Mouse (Mus musculus) thymus, postnatal 10 days (tissue): ENCODE data around the gene Setd1a.
A peak's percentile ranks its signal among the peaks of the same experiment; 100 is the strongest.
"Not testable (repeated sequence)": the region's sequence is repeated elsewhere in the genome, so short reads cannot be mapped to it uniquely, and the experiment has no call there.

Experiments
- DNase-seq, 2 experiments: peaks; one replicate each; pipeline ENCODE4 v3.0.0; 2021; ENCODE audit warnings: low spot score in 2 of 2

Gene Setd1a

DNA sequence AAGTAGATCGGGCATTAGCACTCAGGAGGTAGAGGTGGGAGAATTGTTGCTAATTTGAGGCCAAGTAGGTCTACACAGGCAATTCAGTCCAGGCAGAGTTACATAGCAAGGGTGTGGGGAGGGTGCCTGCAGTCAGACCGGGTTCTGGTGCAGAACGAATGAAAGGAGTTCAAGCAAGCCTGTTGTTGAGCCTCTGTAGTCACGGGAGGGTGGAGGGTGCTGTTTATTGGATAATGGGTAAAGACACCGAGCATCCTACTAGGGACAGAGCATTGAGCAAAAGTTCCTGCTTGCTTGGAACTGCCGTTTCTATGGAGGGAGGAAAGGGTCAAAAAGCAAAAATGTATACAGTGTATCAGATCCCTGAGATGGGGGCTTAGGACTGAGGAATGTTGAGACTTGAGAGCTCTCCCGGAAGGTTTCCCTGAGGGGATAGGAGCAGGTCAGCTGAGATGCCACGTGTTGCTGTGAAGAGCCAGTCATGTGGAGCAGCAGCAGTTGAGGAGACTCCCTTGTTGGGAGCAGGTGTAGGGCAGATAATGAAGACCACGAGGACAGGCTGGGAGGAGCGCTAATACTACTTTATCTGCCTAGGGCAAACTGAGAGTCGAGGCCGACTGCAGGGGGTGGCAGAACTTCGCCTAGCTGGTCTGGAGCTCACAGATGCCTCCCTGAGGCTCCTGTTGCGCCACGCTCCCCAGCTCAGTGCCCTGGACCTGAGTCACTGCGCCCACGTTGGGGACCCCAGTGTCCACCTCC lies 9.4 kb upstream of the Setd1a start:
- DNase-seq = no peak

- no peak for DNase-seq
Measured at GRCm38 (mm10) chr7:127767671-127768345, 8.7 kb upstream of the Setd1a start.

DNA sequence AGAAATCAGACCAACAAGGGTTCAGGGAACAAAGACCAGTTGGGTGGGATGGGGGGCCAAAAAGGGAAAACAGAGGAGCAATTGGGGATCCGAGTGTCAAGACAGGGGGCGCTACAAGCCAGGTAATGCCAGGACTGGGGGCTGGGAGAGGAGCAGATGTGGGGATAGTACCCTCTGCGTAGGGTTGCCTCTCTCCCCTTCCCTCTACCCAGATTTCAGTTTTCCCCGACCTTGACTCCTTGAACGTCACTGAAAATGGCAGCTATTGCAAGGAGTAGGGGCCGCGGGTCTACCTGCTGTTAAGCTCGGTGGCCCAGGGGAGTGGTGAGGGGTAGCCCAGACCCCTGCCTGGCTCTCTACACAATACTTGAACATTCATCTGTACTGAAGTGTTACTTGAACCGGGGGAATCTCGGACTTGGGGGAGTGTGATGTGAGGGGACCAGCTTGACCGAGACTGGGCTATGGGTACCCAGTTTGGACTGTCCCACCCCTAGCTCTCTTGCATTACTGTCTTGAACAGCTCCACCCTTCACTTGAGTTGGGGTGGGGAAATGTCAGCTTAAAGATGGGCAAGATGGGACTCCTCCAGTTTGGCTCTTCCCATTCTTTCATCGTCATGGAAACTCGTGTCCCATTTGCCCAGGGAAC lies 8.0 kb upstream of the Setd1a start:
- no peak for DNase-seq

DNA sequence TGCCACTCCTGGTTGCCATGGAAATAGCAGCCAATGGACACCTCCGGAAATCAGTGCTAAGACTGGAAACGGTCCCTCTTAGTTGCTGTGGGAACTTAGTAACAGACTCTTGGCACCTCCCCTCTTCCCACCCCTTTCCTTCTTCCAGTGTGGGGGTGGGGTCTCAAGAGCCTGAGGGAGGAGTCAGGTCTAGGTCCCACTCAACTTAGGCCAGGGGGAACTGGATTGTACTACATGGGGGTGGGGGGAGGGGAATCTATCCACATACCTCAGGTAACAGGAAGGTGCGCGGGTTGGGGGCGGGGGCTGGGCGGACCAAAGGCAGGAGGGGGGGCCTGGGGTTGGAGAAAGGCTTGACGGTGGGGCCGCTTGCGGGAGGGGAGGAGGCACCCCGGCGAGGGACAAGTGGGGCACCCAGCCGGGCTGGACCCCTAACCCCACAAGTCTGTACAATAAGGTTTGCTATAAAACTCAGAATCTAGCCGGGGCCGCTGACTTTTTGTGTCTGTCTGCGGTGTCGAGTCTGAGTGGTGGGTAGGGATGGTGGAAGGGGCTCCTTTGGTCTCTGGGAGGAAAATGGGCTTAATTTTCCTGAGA lies 7.4 kb upstream of the Setd1a start:
- peak; percentile 27 to 40 for DNase-seq

GRCm38 (mm10) chr7:127769651-127770038 lies 6.8 kb upstream of the Setd1a start, which contains the start of gene Orai3:
Orai3 (plus strand) TSS chr7:127769815.
- peak; percentile 44 to 51 for DNase-seq

GRCm38 (mm10) chr7:127770039-127770905 lies 6.2 kb upstream of the Setd1a start:
- DNase-seq = peak in 1 of 2 experiments; percentile 35

- DNase-seq = peak in 1 of 2 experiments; percentile 25
Measured at GRCm38 (mm10) chr7:127771262-127771661, 5.2 kb upstream of the Setd1a start.

DNA sequence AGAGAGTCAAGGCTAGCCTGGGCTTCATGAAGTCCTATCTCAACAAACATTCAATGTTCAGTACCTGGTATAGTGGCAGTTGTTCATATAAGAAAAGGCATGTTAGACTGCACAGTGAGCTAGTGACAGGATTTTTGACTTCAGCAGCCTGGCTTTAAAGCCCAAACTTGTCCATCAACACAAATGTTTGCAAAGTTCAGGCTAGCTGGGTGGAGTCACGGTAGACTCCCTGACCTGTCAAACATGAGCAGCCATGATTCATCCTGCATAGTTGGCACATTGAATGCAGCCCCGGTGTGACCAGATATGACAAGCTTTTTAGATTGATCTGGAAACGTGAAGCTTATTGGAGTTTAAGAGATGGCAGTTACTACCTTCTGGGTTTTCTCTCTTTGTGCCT lies 4.4 kb upstream of the Setd1a start:
- no peak for DNase-seq

DNA sequence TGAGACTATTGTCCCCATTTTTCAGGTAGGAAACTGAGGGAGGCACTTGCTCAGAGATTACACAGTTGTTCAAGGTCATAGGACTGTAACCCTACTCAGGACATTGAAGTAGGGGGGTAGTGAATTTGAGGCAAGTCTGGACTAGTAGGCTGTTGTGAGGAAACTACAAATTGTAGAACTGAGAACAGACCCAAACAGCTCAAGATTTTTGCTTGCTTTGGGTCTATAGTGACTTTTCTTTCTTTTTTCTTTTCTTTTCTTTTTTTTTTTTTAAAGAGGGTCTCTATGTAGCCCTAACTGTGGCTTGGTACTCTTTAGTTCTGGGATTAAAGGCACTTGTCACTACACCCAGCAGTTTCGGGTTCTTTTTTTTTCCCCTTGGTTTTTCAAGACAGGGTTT lies 3.9 kb upstream of the Setd1a start:
- no peak for DNase-seq

GRCm38 (mm10) chr7:127773664-127774384 lies 2.6 kb upstream of the Setd1a start:
- DNase-seq = peak; percentile 61 to 80

GRCm38 (mm10) chr7:127775837-127776236 lies 633 bp upstream of the Setd1a start:
- DNase-seq = not testable (repeated sequence)

GRCm38 (mm10) chr7:127776878-127777473 lies 506 bp downstream of the Setd1a start:
- peak; percentile 92 to 94 for DNase-seq

DNA sequence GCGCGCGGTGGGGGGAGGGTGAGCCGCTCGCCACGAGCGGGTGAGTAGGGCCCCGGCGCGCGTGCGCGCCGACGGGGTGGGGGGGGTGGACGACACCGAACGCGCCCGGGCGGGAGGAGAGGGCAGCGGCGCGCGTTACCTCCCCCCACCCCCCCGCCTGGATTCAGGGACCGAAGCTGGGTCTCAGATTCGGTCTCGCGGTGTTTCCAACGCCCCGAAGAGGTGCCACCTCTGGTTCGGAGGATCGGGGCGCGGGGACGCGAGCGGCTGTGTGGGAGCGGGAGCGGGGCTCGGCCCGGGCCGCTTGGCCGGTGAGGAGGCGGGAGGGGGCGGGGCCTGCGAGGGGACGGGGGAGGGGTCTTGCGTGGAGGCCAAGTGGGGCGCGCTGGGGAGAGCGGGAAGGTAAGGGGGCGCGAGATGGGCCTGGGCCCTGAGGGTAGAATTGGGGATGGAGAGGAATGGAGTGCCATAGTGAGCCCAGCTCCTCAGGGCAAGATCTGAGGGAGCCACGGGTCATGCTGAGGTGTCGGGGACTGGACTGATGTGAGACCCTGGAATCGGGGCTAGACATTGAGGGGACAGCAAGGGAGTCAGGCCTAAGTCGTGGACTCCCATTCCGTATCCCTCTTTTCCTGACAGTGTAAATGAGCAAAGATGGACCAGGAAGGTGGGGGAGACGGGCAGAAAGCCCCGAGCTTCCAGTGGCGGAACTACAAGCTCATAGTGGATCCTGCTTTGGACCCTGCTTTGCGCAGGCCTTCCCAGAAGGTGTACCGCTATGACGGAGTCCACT lies 1.2 kb downstream of the Setd1a start:
- DNase-seq = peak; percentile 45 to 51

GRCm38 (mm10) chr7:127778350-127778749 lies 1.9 kb downstream of the Setd1a start:
- DNase-seq = no peak

DNA sequence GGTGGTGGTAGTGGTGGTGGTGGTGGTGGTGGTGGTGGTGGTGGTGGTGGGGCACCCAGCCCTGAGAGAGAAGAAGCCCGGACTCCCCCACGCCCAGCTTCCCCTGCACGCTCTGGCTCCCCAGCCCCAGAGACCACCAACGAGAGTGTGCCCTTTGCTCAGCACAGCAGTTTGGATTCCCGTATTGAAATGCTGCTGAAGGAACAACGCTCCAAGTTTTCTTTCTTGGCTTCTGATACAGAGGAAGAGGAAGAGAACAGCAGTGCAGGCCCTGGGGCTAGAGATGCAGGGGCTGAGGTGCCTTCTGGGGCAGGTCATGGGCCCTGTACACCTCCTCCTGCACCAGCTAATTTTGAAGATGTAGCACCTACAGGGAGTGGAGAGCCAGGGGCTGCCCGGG lies 8.8 kb downstream of the Setd1a start, which contains the start of gene Gm49388:
Gene Gm49388, plus strand, starts transcription at position 301 of the 400 bp plus-strand sequence.
- no peak for DNase-seq

- no peak for DNase-seq
Measured at GRCm38 (mm10) chr7:127797076-127797845, 20.8 kb downstream of the Setd1a start.

DNA sequence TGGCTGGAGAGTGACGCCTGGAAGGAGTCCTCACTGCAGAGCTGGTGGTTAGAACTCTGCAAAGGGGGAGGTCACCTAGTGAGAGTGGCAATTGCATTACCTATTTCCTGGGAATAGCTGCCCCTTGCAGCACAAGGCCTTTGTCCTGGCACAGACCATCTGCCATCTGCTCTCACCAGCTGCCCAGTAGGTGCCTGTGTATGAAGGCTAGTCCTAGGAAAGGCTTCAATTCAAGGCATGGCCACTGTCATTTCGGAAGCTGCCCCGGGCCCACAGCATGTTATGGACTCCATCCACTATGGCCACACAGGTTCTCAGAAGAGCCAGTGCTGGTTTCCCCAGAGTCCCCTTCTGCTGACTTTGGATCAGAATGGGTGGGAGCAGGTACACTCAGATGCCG lies 22.1 kb downstream of the Setd1a start:
- DNase-seq = no peak

DNA sequence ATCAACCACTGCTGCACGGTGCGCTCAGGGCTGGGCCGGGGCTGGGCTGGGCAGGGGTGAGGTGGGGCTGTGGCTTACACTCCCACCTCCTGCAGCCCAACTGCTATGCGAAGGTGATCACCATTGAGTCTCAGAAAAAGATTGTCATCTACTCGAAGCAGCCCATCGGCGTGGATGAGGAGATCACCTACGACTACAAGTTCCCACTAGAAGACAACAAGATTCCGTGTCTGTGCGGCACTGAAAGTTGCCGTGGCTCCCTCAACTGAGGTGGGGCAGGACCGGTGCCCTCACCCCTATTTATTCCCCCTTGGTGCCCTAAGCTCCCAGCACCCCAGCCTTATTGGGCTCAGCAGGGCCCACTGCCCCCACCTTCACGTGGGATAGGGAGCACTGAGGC lies 22.7 kb downstream of the Setd1a start:
- DNase-seq = no peak

- no peak for DNase-seq
Measured at GRCm38 (mm10) chr7:127799738-127800137, 23.3 kb downstream of the Setd1a start.
